Comparison of ENCODE assay signal across 22 mouse cellular contexts in the genomic region with DNA sequence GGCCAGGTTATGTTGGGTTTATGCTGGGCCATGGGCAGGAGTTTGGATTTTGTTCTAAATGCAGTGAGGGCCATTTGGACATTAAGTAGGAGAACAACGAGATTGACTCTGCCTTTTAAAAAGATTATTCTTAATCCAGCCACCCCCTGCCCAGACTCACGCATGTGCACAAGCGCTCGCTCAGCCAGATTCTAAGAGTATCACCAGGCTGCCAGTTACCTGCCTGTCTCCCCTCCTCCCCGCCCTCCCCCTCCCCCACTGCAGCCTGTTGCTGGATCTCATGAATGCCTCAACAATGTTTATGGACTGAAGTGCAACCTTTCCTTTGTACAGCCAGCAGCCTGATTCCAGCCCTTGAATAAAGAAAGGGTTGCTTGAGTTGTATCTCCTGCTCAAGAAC. TPM values are rescaled to one million over a fixed set of nuclear protein-coding genes. Genes with fewer than 3 reads are reported as not detected.
DNase-seq lines count a peak whose midpoint lies in the region; ATAC-seq and TF ChIP-seq lines count a peak whose summit lies in the region.
"Had no signal": no experiment of that assay in that cellular context is flagged by ENCODE, and none has a peak within 500 bp of the region (broad histone marks: within the 10 kb centered on the region; RNA-seq: fewer than 3 reads in every experiment).

No protein-coding gene starts in this region.

- TF ChIP-seq CTCF in kidney, adult 2 months (conservative IDR thresholded peaks at IDR 0.05; ENCODE audit: insufficient read depth, insufficient read length, low read depth, low read length) = no peak

- H3K4me3 ChIP-seq in heart, embryonic 11.5 days (ENCODE audit: low read depth, low read length) = no peak overlapping the region
- no peak overlapping the region for H3K4me3 ChIP-seq in kidney, embryonic 15.5 days (replicated peaks)
- no peak overlapping the region for H3K4me3 ChIP-seq in kidney, adult 2 months (ENCODE audit: insufficient read depth, low read depth, low read length)
- H3K4me3 ChIP-seq: embryonic facial prominence, embryonic 13.5 days; liver, embryonic 13.5 days; midbrain, embryonic 13.5 days; neural tube, embryonic 13.5 days had no signal

- no peak overlapping the region; the same call in 1 of the 2 replicates for H3K9ac ChIP-seq in heart, embryonic 11.5 days (ENCODE audit: low read depth, low read length)
- no peak overlapping the region for H3K9ac ChIP-seq in kidney, embryonic 15.5 days
- H3K9ac ChIP-seq: embryonic facial prominence, embryonic 13.5 days; liver, embryonic 13.5 days; midbrain, embryonic 13.5 days; neural tube, embryonic 13.5 days had no signal

- no peak for ATAC-seq in heart, embryonic 11.5 days (replicated peaks; ENCODE audit: insufficient number of reproducible peaks, low FRiP score, low TSS enrichment)
- ATAC-seq in kidney, embryonic 15.5 days (replicated peaks; ENCODE audit: low FRiP score) = no peak
- ATAC-seq: forebrain, embryonic 14.5 days; hindbrain, postnatal 0 days; midbrain, embryonic 13.5 days had no signal

- no peak for DNase-seq in heart, postnatal 4 days
- DNase-seq in kidney, adult 2 months = no peak
- DNase-seq in lung, adult 18-20 months = peak; percentile 15 to 30
- DNase-seq in lung, postnatal 14 days = no peak
- peak; percentile 4 for DNase-seq in lung, postnatal 25 days (ENCODE audit: low spot score)
- DNase-seq in left cerebral cortex, postnatal 14 days (ENCODE audit: low spot score in 2 of 2) = no peak
- DNase-seq: adrenal gland, postnatal 36 days; cerebellum, adult 11-12 months; cerebellum, postnatal 14 days; gastrocnemius, postnatal 10 days; left cerebral cortex, postnatal 4 days; liver, embryonic 13.5 days; right cerebral cortex, adult 18-20 months had no signal

- no peaks in the 10 kb centered on the region for H3K36me3 ChIP-seq in heart, embryonic 11.5 days (ENCODE audit: control insufficient read depth, insufficient read depth, low read length)
- H3K36me3 ChIP-seq in kidney, embryonic 15.5 days = peaks cover 11% of the 10 kb centered on the region; the same call in 1 of the 2 replicates
- no peaks in the 10 kb centered on the region for H3K36me3 ChIP-seq in kidney, adult 2 months (ENCODE audit: control insufficient read depth, insufficient read depth, low read length)
- H3K36me3 ChIP-seq: liver, embryonic 13.5 days had no signal

- H3K27me3 ChIP-seq in heart, embryonic 11.5 days (ENCODE audit: control insufficient read depth, insufficient read depth, low read length) = no peaks in the 10 kb centered on the region
- no peaks in the 10 kb centered on the region for H3K27me3 ChIP-seq in kidney, embryonic 15.5 days
- no peaks in the 10 kb centered on the region for H3K27me3 ChIP-seq in kidney, adult 2 months (replicated peaks; ENCODE audit: control insufficient read depth, insufficient read depth, low read length)
- H3K27me3 ChIP-seq: CH12.LX; embryonic facial prominence, embryonic 13.5 days; liver, embryonic 13.5 days; midbrain, embryonic 13.5 days; neural tube, embryonic 13.5 days had no signal

- H3K9me3 ChIP-seq in heart, embryonic 11.5 days (replicated peaks; ENCODE audit: control insufficient read depth, low read length) = no peaks in the 10 kb centered on the region
- no peaks in the 10 kb centered on the region for H3K9me3 ChIP-seq in kidney, embryonic 15.5 days (replicated peaks)
- H3K9me3 ChIP-seq: embryonic facial prominence, embryonic 13.5 days; liver, embryonic 13.5 days; midbrain, embryonic 13.5 days; neural tube, embryonic 13.5 days had no signal

- H3K4me1 ChIP-seq in heart, embryonic 11.5 days (ENCODE audit: control insufficient read depth, insufficient read depth, low read length) = peaks cover 26% of the 10 kb centered on the region
- H3K4me1 ChIP-seq in kidney, embryonic 15.5 days = peaks cover 21% of the 10 kb centered on the region
- H3K4me1 ChIP-seq in kidney, adult 2 months (ENCODE audit: control insufficient read depth, insufficient read depth, low read length) = peaks cover 12% of the 10 kb centered on the region
- H3K4me1 ChIP-seq: liver, embryonic 13.5 days had no signal

- H3K4me2 ChIP-seq in heart, embryonic 11.5 days = peak overlapping the region; percentile 43
- H3K4me2 ChIP-seq in kidney, embryonic 15.5 days = no peak overlapping the region
- H3K4me2 ChIP-seq: embryonic facial prominence, embryonic 13.5 days; midbrain, embryonic 13.5 days; neural tube, embryonic 13.5 days had no signal

- peak overlapping the region; percentile 76 for H3K27ac ChIP-seq in heart, embryonic 11.5 days (ENCODE audit: low read depth, low read length)
- H3K27ac ChIP-seq in kidney, embryonic 15.5 days = peak overlapping the region; percentile 11; the same call in 1 of the 2 replicates
- H3K27ac ChIP-seq in kidney, adult 2 months (ENCODE audit: insufficient read depth, low read depth, low read length) = no peak overlapping the region
- H3K27ac ChIP-seq: embryonic facial prominence, embryonic 13.5 days; hindbrain, postnatal 0 days; liver, embryonic 13.5 days; midbrain, embryonic 13.5 days; neural tube, embryonic 13.5 days; stomach, postnatal 0 days had no signal

- intact Hi-C loops in left cerebral cortex, postnatal 14 days (cut with DNase I) = no loop called here

- no peak for TF ChIP-seq POLR2A in kidney, adult 2 months (IDR thresholded peaks at IDR 0.05; ENCODE audit: low read depth, low read length)

- 72% methylated on average over 4 of the region's 5 CpGs for WGBS in heart, embryonic 11.5 days (ENCODE audit: insufficient replicate concordance)
- WGBS in kidney, embryonic 15.5 days = 81% methylated on average over 5 of the region's 5 CpGs
- 62% methylated on average over 5 of the region's 5 CpGs for WGBS in kidney, adult 2 months

RNA-seq across cellular contexts. Expression of gene Bcl9, which starts 22.0 kb away (rescaled TPM):
- polyA plus RNA-seq in heart, embryonic 11.5 days (2014; fragmentation: Nextera tagmentation; extraction: Ambion mirVana) = 38.5 and 40.8 TPM in 2 replicates
- total RNA-seq in heart, postnatal 4 days (2021) = 10 to 100 TPM; 24.3 to 28.1 TPM
- polyA plus RNA-seq in kidney, embryonic 15.5 days (2015; fragmentation: Nextera tagmentation; extraction: Ambion mirVana) = 61.3 and 66.6 TPM in 2 replicates
- 7.6 and 9.0 TPM in 2 replicates for polyA plus RNA-seq in kidney, adult 2 months (2012; rRNA removed)
- 10 to 100 TPM; 50.6 to 53.3 TPM for total RNA-seq in left cerebral cortex, postnatal 14 days (2021)

Comparison
In these comparisons a context has a peak if more than half of its experiments do, and no peak if none do; other contexts are left out.
1. DNase-seq: peak in lung, adult 18-20 months (2 of 2) and lung, postnatal 25 days (single experiment); none in heart, postnatal 4 days (single experiment), kidney, adult 2 months (single experiment), lung, postnatal 14 days (single experiment) and left cerebral cortex, postnatal 14 days (0 of 2).